Mouse (Mus musculus): ENCODE data around the gene Ush2a.

Ush2a gene

DNA sequence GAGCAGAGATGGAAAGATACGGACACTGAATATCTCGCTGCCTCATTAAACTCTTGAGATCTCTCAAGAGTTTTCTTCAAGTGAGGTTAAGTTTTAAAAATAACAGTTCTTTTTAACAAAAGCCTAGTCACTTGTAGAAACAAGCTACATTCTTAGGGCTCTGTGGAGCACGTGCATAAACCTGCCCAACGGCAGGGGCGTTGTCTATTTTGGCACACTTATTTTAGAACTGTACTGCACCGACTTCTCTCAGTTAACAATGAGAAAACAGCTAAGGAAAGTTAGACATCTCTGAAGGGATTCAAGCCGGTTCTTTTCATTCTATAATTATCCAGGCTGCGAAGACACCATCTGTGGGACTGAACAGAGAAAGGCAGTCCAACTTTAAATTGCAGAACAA, 405.6 kb downstream of the Ush2a start:
- no peak for DNase-seq (ENCODE audit: low spot score in 2 of 2)

DNA sequence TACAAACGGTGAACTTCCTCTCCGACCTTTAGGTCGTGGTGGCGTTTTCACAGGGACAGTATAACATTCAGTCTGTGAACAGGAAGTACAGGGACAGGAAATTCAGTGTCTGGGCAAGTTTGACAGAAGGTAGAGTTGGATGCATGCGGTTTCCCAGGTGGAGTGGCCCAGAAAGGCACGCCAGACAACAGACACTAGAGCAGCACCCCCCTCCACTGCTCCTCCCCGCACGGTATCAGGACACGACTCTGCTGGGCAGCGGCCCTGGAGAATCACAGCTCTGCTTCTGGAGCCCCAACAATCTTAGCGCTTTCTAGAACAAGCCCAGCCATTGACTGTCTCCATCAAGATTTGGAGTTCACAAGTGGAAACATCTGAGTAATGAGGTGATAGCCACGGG, 406.7 kb downstream of the Ush2a start:
- no peak for DNase-seq (ENCODE audit: low spot score in 2 of 2)

DNA sequence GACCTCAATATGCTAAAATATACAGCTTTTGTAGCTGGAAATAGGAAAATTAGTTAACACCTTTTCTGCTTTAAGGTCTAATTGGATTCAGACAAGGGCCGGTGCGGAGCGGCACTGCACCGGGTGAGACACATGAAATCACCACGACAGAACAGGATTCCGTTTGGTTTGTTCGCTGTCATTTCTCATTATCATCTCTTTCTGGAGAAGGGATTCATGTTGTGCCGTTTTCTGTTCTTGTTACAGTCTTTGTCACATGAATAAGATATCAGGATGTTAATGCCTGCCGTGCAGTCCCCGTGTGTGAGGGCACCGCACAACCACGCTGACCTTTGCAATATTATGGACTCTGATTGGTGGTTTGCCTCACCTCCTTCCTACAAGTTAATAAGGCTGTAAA, 411.0 kb downstream of the Ush2a start:
- no peak for DNase-seq (ENCODE audit: low spot score in 2 of 2)

DNA sequence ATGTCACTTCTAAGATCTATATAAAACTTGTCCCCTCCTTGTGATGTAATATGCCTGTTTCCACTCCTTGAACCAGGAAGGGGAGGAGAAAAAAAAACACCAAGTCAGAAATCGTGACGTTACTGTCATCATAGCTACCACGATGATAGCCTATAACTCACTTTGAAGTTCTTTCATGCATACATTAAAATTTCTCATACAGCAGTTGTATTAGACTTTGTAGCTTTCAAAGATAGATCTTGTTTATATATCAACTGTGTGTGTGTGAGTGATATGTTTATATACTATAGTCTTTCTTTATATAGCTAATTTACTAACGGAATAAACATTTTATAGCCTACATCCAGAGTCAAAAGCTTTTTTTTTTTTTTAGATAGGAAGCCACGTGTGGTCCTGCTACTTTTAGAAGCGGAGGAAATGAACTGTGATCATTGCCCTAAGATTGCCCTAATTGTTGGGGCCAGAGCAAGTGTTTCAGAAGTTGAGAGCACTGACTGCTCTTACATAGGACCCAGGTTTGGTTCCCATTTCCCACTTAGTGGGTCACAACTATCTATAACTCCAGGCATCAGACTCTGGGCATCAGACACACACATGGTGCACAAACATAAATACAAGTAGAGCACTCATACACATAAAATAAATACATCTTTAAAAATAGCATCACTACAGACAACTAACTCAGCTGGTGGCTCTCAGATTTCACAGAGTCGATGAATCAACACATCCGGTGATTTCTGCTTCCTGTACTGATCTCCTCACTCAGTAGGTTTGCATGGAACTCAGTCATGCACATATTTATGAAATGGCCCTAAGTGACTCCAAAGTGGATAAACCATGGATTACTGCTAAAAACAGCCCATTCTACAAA, 413.1 kb downstream of the Ush2a start:
- DNase-seq (ENCODE audit: low spot score in 2 of 2) = no peak

DNA sequence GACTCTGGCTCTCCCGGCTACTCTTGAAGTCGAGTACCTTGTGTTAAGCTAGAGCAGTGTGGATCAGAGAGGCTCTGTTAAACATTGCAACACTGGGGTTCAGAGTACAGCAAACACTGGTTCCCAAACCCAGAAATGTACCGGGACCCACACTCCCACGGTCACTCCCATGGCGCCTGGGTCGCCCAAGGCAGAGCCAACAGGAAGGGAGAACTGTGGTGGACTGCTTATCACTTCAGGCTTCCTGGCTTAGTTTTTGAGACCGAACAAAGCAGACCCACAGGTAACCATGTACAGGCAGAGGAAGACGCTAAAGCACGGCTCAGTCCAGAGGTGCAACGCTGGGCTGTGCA, 413.7 kb downstream of the Ush2a start:
- DNase-seq (ENCODE audit: low spot score in 2 of 2) = no peak

DNA sequence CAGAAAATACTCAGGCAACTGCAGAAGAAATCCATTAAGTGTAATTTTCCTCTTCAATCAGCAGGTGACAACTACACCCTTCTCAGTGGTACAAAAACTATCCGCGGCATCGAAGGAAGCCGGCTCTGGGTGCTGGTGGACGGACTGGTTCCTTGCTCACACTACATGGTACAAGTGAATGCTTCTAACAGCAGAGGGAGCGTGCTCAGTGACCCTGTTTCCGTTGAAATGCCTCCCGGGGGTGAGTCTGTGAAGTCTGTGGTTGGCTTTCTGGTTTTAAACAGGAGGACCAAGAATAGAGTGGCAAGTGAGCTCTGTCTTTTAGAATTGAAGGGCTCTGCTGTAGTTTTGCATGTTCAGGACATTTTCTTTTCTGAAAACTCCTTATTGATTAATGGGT, 416.4 kb downstream of the Ush2a start:
- DNase-seq (ENCODE audit: low spot score in 2 of 2) = no peak

DNA sequence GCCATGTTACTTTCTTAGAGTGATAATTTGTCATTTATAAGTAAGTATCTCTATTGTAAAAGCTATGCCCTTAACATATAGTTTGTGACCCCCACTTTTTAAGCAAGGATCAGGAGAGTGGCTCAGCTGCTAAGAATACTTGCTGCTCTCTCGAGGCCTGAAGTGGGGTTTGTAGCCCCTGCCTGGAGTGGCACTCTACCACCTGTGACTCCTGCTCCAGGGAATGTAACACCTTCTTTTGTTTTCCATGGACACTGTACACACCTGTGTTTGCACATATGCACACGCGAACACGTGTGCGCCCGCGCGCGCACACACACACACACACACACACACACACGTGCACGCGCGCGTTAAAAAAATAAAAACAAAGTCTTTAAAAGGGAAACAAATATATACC, 424.5 kb downstream of the Ush2a start:
- no peak for DNase-seq (ENCODE audit: low spot score in 2 of 2)

DNA sequence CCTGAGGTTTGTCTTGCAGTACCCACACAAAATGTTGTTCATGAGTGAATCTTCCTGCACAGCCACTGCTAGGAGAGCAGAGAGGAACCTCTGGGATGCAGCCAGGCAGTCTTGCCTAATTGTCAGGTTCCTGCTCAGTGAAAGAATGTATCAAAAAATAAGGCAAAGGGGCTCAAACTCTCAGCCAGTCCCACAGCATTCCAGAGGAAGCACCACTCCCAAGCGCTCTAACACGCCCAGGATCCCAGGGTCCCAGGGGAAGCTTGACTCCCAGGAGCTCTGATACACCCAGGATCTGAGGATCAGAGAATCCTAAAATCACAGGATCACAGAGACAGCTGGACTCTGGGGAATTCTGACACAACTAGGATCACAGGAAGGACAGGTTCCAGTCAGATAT, 434.5 kb downstream of the Ush2a start:
- DNase-seq (ENCODE audit: low spot score in 2 of 2) = no peak

DNA sequence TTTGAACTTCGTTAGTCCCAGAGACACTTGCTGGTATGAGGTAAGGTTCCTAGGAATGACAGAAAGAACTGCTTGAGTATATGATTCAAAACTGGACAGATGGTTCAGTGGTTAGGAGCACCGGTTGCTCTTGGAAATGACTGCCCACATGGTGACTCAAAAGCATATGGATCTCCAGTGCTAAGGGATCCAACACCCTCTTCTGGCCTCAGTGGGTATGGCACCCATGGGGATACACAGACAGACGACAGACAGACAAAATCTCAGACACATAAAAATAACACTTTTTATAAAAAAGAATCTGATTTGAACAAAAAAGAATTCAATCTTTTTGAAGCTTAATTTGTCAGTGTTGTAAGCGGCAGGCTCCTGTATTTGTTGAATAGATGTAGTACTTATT, 446.4 kb downstream of the Ush2a start:
- DNase-seq (ENCODE audit: low spot score in 2 of 2) = no peak

DNA sequence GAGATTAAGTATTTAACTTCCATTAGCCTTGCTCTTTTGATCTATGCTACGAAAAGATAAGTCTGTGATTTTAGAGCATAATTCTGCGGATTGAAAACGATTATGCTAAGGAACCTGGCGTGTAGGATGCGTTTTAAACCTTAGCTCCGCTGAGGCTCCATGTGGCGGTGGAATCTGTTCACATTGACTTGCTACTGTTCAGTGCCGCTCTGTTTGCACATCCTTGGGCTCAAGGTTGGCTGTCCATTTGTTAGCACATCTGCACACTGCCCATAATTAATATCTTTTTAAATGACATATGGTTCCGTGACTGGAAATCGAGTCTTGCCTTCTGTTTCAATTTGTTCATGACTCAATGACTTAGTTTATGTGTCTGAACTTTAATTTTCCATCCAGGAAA, 446.9 kb downstream of the Ush2a start:
- DNase-seq (ENCODE audit: low spot score in 2 of 2) = no peak

DNA sequence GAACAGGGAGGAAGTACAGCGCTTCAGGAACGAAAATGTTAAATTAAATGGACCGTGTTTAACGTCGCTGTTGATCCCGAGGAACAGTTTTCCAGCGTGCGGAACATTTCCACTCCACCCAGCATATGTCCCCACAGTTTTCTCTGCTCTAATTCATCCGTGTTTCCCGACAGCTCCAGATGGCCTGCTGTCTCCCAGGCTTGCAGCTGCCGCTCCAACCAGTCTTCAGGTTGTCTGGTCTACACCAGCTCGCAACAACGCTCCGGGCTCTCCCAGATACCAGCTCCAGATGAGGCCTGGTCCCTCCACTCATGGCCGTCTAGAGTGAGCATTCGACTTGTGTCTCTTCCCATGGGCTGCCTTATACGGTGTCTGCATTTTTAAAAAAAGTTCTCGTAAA, 452.3 kb downstream of the Ush2a start:
- no peak for DNase-seq (ENCODE audit: low spot score in 2 of 2)

DNA sequence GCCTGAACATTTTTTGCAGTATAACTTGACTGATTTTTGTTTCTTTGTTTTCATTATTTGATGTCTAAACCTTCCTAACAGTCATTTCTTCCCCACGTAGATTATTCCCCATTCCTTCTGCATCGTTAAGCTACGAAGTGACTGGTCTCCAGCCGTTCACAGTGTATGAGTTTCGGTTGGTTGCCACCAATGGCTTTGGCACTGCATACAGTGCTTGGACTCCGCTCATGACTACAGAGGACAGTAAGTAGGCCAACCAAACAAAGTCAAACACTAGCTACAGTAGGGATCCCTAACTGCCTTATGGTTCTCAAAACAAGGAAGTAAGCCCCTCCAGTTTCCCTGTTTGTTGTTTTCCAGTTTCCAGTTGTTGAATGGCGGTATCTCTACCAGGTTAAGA, 453.1 kb downstream of the Ush2a start:
- DNase-seq (ENCODE audit: low spot score in 2 of 2) = no peak

DNA sequence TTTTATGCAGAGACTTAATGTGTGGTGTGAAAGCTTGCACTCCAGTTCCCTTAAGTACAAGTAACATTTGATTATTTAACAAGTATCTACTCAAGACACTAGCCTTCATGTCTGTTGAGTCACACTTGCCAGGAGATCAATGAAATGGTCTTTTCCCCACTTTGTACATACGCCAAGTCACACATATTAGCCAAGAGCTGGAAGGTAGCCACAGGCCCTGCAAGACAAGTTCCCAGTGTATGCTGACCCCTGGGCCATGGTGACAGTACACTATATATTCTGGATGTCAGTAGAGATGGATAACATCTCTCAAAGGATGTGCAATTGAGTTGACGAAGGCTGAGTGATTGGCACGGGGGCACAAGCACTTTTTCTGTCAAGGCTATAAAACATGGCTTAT, 455.1 kb downstream of the Ush2a start:
- no peak for DNase-seq (ENCODE audit: low spot score in 2 of 2)

DNA sequence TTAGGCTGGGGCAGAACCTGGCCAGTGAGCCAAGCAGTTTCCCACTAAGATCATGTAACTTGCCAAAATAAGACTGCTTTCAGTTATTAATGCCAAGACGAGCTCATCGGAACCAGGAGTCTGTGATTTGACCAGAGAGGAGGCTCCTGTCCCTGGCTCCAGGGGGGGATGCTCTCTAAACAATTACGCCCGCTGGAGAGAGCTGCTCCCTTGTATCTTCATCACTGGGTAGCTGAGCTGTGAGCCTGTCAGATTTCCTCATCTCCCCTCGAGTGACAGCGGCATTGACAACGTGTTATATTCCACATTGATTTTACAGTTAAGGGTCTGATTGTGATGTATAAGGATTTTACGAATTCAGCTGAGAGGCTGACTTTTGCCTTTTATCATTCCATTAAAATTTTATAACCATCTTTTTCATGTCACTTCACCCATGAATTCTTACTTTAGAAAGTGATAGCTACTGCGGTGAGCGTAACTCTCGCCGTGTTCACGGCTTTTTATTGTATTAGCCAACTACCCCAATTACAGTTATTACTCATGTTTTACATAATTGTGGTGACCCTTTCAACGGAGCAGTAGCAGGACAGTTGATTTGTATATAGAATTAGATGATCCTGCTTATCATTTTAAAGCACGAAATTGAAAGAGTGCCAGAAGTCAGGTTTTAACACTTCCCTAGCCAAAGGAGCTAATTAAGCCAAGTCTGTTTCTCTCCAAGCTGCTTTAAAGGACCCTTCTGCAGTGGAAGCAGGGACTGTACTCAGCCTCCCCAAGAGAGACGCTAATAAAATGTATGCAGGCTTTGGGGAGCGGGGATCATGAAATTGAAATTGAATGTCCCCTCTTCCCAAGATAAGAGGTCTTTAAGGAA, 463.5 kb downstream of the Ush2a start:
- no peak for DNase-seq (ENCODE audit: low spot score in 2 of 2)

DNA sequence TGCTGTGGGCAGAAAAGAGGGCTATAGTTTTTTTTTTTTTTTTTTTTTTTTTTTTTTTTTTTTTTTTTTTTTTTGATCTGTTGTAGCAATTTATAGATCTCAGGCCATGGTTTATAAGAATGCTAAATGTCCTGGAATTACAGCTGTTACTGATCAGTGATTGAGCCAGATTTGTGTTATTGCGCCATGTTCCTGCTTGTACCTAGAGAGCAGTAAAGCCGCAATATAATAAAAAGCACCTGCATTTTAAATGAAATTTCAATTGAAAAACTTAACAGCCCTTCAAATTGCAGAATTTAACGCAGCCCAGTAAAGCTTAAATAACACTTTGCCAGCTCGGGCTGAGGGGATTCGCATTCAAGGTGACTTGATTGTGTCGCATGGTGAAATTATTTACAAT, 465.1 kb downstream of the Ush2a start:
- no peak for DNase-seq (ENCODE audit: low spot score in 2 of 2)

DNA sequence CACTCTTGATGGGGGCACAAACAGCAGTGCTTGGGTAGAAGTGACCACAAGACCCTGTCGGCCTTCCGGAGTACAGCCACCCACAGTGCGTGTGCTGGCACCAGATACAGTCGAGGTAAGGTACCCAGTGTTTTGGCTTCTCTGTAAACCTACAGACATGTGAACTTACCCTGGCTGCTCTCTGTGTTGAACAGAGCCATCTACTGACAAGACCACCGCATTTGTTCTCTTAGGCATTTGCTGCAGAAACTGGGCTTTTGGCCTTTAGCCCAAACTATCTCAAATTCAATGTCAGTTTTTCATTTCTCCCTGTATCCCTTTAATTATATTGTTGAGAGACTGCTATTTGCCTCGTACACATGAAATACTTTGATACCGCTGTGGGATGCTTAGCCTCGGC, 466.8 kb downstream of the Ush2a start:
- DNase-seq (ENCODE audit: low spot score in 2 of 2) = no peak

DNA sequence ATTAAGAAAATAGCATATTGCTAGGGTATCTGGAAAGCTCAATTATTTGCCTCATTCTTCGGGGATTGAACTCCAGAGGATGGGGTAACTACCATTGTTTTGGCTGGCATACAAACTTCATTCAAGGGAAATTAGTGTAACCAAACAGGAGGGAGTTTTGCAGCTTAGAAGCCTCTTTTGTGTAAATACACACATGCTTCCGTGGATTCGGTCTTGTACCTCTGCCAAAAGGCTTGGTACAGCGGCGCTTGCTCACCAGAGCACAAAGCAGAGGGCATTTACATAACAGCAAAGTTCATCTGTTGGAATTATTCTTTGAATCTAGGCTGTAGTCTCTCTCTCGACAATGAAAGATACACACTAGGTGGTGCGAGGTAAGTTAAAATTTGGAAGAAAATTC, 467.4 kb downstream of the Ush2a start:
- DNase-seq (ENCODE audit: low spot score in 2 of 2) = no peak

DNA sequence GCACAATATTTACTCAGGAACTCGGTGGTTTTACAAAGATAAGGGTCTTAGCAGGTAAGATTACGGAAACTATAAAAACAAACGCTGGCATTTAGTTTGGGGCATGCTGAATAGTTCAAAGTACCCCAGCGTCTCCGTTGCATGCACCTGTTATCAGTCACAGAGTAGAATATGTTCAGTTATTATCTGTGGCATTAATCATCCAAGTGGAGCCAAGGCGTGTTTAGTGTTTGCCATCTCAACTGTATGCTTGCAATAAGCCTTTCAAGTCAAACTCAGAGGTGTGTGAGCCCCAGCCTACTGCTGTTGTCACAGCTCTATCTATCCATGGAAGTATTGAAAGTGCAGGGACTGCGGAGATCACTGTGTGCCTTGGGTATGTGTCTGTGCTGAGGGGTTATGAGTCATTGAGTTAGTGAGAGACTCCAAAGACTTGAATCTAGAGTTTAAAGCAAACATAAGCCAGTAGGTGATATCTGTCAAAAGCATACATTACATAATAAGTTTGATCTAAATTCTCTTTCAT, 473.0 kb downstream of the Ush2a start:
- no peak for DNase-seq (ENCODE audit: low spot score in 2 of 2)

DNA sequence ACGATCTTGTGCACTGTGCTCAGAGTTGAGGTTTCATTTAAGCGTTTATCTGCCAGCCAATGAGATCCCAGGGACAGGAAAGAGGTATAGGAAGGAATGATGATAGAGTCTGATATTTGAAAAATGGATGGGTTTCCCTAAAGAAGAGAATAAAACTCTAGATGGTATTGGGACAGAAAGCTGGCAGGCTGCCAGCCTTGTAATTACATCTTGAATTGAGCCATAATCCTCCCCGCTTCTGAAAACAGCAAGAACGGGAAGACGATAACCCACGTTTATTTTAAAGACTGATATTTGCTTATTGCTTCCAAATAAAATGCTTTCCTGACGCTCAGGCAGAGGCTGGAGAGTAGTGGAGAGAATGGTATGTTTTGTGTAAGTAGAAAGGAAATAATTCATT, 481.1 kb downstream of the Ush2a start:
- DNase-seq (ENCODE audit: low spot score in 2 of 2) = no peak

DNA sequence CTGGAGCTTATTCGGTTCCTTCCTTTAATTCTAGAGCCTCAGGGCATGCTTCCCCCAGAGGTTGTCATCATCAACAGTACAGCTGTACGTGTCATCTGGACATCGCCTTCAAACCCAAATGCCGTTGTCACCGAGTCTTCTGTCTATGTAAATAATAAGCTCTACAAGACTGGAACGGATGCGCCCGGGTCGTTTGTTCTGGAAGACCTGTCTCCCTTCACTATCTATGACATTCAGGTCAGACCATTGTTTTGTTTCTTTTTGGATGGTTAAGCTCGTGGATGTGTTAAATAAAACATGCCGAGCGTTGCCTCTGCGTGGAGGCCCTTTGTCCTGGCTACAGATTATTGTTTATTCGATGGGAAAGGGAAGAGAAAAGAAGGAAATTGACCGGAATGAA, 493.2 kb downstream of the Ush2a start:
- DNase-seq (ENCODE audit: low spot score in 2 of 2) = no peak

DNA sequence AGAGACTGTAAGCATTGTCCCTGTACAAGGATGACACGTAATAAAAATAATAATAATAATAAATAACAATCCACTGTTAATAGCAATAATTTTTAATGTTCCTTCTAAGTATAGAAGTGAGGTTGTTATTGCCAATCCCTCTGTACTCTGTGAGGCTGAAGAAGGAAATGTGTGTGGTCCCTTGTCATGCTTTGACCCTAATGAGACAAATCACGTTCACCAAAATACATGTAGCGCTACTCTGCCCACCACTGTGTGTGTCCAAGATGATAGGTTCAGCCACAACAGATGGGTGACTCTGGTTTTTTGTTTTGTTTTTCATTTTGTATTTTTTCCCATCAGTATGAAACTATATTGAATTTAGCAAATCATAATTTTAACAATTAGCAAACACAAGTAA, 498.7 kb downstream of the Ush2a start:
- no peak for DNase-seq (ENCODE audit: low spot score in 2 of 2)

DNA sequence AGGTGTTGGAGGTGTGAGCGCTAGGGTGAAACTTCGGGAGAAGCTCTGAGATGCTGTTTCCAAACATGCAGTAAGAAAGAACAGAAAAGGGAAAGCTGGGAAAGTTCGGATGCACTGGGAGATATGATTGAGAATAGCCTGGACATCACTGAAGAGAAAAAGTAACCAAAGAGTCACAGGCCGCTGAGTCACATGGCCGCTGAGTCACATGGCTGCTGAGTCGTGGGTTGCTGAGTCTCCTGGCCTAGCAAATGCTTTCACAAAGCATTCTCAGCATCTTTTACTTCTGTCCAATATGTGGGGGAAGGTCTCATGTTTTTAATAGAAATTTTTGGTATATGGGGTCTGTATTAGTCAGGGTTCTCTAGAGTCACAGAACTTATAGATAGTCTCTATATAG, 500.6 kb downstream of the Ush2a start:
- no peak for DNase-seq (ENCODE audit: low spot score in 2 of 2)

DNA sequence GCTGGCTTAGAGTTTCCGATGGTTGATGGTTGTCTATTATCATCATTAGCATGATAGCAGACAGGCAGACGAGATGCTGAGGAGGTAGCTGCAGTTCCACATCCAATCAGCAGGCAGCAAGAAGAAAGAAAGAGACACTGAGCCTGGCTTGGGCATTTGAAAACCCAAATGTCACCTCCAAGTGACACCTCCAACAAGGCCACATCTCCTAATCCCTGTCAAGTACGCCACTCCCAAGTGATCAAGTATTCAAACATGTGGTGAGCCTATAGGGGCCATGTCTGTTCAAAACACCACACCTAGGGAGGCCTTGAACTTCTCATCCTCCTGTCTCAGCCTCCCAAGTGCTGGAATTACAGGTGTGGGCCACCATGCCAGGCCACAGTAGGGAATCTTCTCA, 501.9 kb downstream of the Ush2a start:
- no peak for DNase-seq (ENCODE audit: low spot score in 2 of 2)
